Mouse (Mus musculus) bone marrow, adult 2 months (tissue): Measurements from ENCODE around the gene Ccno.

Source experiments
- CTCF ChIP-seq: fragments of 200-500 bp; IDR thresholded peaks from 2 replicates; pipeline ENCODE4 v1.5.1; 2011; ENCODE audit warnings: low read length, control low read depth; ENCODE audit not compliant: control insufficient read depth, insufficient read depth
- POLR2A ChIP-seq: fragments of 200-500 bp; IDR thresholded peaks from 2 replicates; pipeline ENCODE4 v1.6.1; 2011; ENCODE audit warnings: low read depth, mild to moderate bottlenecking, control low read depth, low read length, borderline replicate concordance; ENCODE audit not compliant: control insufficient read depth

- no peak for TF ChIP-seq CTCF
- TF ChIP-seq POLR2A: no peak
Measured at GRCm38 (mm10) chr13:113034271-113034886, 46.8 kb downstream of the Ccno start.
